11 mouse cellular contexts compared by ENCODE assay signal in genomic region chr4:95095355-95095754, GRCm38 (mm10).
"Had no signal": no experiment of that assay in that cellular context is flagged by ENCODE, and none has a peak within 500 bp of the region (broad histone marks: within the 10 kb centered on the region; RNA-seq: fewer than 3 reads in every experiment).

No protein-coding gene starts in this region.

- H3K4me2 ChIP-seq: limb, embryonic 12.5 days; midbrain, embryonic 13.5 days; neural tube, embryonic 15.5 days had no signal

- H3K9ac ChIP-seq: limb, embryonic 12.5 days; liver, embryonic 14.5 days; midbrain, embryonic 13.5 days; neural tube, embryonic 15.5 days had no signal

- H3K4me3 ChIP-seq: limb, embryonic 12.5 days; midbrain, embryonic 13.5 days; myocyte; neural tube, embryonic 15.5 days had no signal

- H3K27me3 ChIP-seq: limb, embryonic 12.5 days; midbrain, embryonic 13.5 days; neural tube, embryonic 15.5 days had no signal

- ATAC-seq: midbrain, embryonic 13.5 days had no signal

- H3K4me1 ChIP-seq: midbrain, embryonic 13.5 days had no signal

- DNase-seq: layer of hippocampus, adult 9-11 months; layer of hippocampus, postnatal 36 days; liver; right cerebral cortex, adult 18-20 months; right cerebral cortex, postnatal 25 days; thymus, postnatal 36 days had no signal

- H3K27ac ChIP-seq: limb, embryonic 12.5 days; liver, embryonic 14.5 days; midbrain, embryonic 13.5 days; neural tube, embryonic 15.5 days had no signal

- H3K36me3 ChIP-seq: limb, embryonic 12.5 days; midbrain, embryonic 13.5 days; neural tube, embryonic 15.5 days had no signal

- H3K9me3 ChIP-seq: limb, embryonic 12.5 days; midbrain, embryonic 13.5 days; neural tube, embryonic 15.5 days had no signal
